Mouse (Mus musculus): ENCODE data around the gene Glg1. TPM values are rescaled to one million over a fixed set of nuclear protein-coding genes. Genes with fewer than 3 reads are reported as not detected.
"Not testable (repeated sequence)": the region's sequence is repeated elsewhere in the genome, so short reads cannot be mapped to it uniquely, and the experiment has no call there.

The Glg1 gene
- polyA plus RNA-seq, 1 experiment from 2014 or later: 30.7 TPM

DNA sequence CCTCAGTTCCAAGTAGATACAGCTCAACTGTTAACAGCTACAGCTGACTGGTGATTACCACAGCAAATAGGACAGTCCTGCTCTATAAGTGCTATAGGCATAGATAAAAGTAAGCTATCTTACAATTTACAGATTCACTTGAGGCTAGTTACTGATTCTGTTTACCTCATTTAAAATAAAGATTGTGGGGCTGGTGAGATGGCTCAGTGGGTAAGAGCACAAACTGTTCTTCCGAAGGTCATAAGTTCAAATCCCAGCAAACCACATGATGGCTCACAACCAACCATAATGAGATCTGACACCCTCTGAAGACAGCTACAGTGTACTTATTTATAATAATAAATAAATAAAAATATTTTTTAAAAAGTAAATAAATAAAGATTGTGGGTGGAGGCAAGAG is 12.2 kb downstream of the Glg1 start:
- WGBS (ENCODE audit: insufficient replicate concordance): 86% methylated on average over 1 of the region's 1 CpGs
- H3K9ac ChIP-seq; H3K27ac ChIP-seq; H3K4me2 ChIP-seq; H3K4me3 ChIP-seq; H3K9me3 ChIP-seq (replicated peaks); H3K36me3 ChIP-seq; ATAC-seq; H3K27me3 ChIP-seq (replicated peaks): not testable (repeated sequence)
- peaks cover 24% of the 10 kb centered on the region for H3K4me1 ChIP-seq

DNA sequence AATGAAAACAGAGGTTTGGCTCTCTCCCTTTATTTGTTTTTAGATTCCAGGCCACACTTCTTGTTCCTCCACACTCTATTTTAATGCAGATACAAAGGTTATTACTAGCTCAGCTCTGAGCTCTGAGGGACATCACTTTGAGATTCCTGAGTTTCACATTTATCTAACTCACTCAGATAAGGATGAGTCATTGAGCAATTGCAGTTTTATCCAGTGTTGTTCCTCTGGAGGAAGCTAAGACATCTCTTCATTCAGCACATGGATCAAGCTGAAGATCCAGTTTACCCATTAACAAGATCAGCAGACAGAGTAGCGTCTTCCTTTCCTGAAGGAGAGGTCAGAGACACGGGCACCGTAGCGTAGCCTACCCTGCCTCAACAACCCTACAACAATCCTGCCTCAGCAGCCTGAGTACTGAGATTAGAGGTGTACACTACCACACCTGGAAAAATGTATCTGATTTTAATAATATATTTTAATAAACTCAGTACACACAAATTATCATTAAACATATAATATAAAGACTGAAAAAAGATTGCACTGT is 12.7 kb downstream of the Glg1 start:
- no peak overlapping the region for H3K4me3 ChIP-seq
- H3K27me3 ChIP-seq (replicated peaks): no peaks in the 10 kb centered on the region
- 81% methylated on average over 4 of the region's 4 CpGs for WGBS (ENCODE audit: insufficient replicate concordance)
- no peak for ATAC-seq
- no peaks in the 10 kb centered on the region for H3K36me3 ChIP-seq
- H3K4me1 ChIP-seq: peaks cover 20% of the 10 kb centered on the region
- no peak overlapping the region for H3K9ac ChIP-seq
- H3K9me3 ChIP-seq (replicated peaks): no peaks in the 10 kb centered on the region
- no peak overlapping the region for H3K27ac ChIP-seq
- no peak overlapping the region for H3K4me2 ChIP-seq

DNA sequence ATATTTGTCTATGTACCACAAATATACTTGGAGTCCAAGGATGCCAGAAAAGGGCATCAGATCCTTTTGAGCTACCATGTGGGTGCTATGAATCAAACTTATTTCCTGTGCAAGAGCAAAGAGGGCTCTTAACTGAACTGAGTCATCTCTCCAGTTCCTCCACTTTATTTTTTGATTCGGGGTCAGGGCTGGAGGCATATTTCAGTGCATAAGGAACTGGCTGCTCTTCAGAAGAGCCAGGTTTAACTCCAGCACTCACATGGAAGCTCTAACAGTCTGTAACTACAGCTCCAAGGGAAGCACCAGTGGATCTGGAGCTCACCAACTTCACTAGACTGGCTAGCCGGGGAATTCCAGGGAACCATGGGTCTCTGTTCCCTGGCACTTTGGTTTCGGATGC is 21.7 kb downstream of the Glg1 start:
- H3K36me3 ChIP-seq: no peaks in the 10 kb centered on the region
- H3K9me3 ChIP-seq (replicated peaks): no peaks in the 10 kb centered on the region
- no peak overlapping the region for H3K4me3 ChIP-seq
- H3K27ac ChIP-seq: no peak overlapping the region
- H3K4me1 ChIP-seq: peaks cover 7% of the 10 kb centered on the region
- WGBS (ENCODE audit: insufficient replicate concordance): 76% methylated on average over 3 of the region's 3 CpGs
- no peak overlapping the region for H3K9ac ChIP-seq
- no peak for ATAC-seq
- H3K4me2 ChIP-seq: no peak overlapping the region
- H3K27me3 ChIP-seq (replicated peaks): no peaks in the 10 kb centered on the region

GRCm38 (mm10) chr8:111233730-111234129 is 25.3 kb downstream of the Glg1 start:
- WGBS (ENCODE audit: insufficient replicate concordance): 92% methylated on average over 2 of the region's 2 CpGs

GRCm38 (mm10) chr8:111224153-111224552 is 34.9 kb downstream of the Glg1 start:
- H3K36me3 ChIP-seq: no peaks in the 10 kb centered on the region
- WGBS (ENCODE audit: insufficient replicate concordance): 71% methylated on average over 5 of the region's 5 CpGs
- ATAC-seq: no peak
- H3K4me3 ChIP-seq: no peak overlapping the region
- H3K27me3 ChIP-seq (replicated peaks): no peaks in the 10 kb centered on the region
- no peaks in the 10 kb centered on the region for H3K4me1 ChIP-seq
- no peak overlapping the region for H3K4me2 ChIP-seq
- H3K27ac ChIP-seq: no peak overlapping the region
- H3K9ac ChIP-seq: no peak overlapping the region
- H3K9me3 ChIP-seq (replicated peaks): no peaks in the 10 kb centered on the region

More at GRCm38 (mm10) chr8:111233730-111234129, 25.3 kb downstream of the Glg1 start:
- no peak overlapping the region for H3K4me3 ChIP-seq
- no peak overlapping the region for H3K4me2 ChIP-seq
- H3K4me1 ChIP-seq: peaks cover 7% of the 10 kb centered on the region
- no peaks in the 10 kb centered on the region for H3K9me3 ChIP-seq (replicated peaks)
- H3K36me3 ChIP-seq: no peaks in the 10 kb centered on the region
- no peaks in the 10 kb centered on the region for H3K27me3 ChIP-seq (replicated peaks)
- no peak overlapping the region for H3K27ac ChIP-seq
- H3K9ac ChIP-seq: no peak overlapping the region
- no peak for ATAC-seq

DNA sequence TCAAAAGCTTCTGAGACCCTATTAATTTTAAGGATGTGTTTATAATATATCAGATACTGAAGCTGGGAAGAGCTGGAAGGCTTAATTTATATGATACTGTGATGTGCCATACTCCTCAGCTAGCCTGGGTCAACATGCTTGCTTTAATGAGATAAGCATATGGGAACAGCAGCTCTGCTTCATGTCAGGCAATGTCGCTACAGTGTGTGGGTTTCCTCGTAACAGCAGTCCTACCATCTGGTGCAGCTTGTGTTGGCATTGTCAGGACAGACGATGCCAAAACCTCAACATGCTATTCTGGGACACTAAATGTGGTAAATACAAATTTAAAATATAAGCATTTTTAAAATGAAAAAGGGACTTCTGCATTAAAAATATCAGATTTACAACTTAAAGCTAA is 40.9 kb downstream of the Glg1 start:
- Histone ChIP-seq H3K4me3 (no peak overlapping the region), H3K4me2 (no peak overlapping the region), H3K27ac (no peak overlapping the region), H3K4me1 (peaks cover 11% of the 10 kb centered on the region), H3K36me3 (no peaks in the 10 kb centered on the region), H3K9me3 (replicated peaks) (no peaks in the 10 kb centered on the region), H3K27me3 (replicated peaks) (no peaks in the 10 kb centered on the region), H3K9ac (no peak overlapping the region)
- 14% methylated on average over 3 of the region's 3 CpGs for WGBS (ENCODE audit: insufficient replicate concordance)
- ATAC-seq: peak; percentile 55; the same call in 1 of the 2 replicates

DNA sequence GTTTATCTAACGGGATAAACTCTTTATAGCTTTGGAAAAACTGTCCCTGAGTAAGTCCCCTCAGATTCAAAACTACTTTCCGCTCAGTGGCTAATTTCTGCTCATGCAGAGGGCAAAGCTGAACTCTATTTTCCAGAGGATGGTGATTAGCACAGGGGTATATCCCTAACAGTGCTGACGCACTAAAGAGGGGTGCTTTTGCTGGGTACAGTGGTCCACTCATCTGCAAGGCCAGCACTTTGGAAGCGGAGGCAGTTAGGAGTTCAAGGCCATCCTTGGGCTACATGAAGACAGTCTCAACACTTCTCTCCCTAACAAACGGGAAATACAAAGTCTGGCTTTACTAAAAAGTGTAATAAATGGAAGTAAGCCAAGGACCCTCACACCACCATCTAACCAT is 45.6 kb downstream of the Glg1 start:
- H3K9me3 ChIP-seq (replicated peaks): no peaks in the 10 kb centered on the region
- no peak overlapping the region for H3K4me3 ChIP-seq
- H3K9ac ChIP-seq: no peak overlapping the region
- no peaks in the 10 kb centered on the region for H3K36me3 ChIP-seq
- peak overlapping the region; percentile 22; the same call in 1 of the 2 replicates for H3K27ac ChIP-seq
- ATAC-seq: no peak
- H3K4me2 ChIP-seq: no peak overlapping the region
- H3K27me3 ChIP-seq (replicated peaks): no peaks in the 10 kb centered on the region
- peaks cover 26% of the 10 kb centered on the region for H3K4me1 ChIP-seq
- 79% methylated on average over 5 of the region's 5 CpGs for WGBS (ENCODE audit: insufficient replicate concordance)

- 78% methylated on average over 2 of the region's 2 CpGs for WGBS (ENCODE audit: insufficient replicate concordance)
Observed at GRCm38 (mm10) chr8:111211180-111211579, 47.8 kb downstream of the Glg1 start.

DNA sequence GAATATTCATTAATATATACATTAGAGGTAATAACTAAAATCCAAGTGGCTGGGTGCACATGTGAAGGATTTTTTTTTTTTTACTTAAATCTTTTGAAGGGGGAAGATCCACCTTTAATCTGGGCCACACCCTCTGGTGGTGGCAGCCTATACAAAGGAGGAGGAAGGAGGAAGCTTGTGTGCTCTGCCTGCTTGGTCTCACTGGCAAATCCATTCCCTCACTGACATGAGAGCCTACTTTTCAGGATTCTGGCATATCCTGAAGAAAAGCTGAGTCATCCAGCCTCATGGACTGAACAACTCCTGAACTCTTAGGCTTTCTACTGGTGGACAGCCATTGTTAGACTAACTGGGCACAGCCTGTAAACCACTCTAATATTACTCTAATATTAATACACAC is 49.1 kb downstream of the Glg1 start:
- Histone ChIP-seq H3K9me3 (replicated peaks) (no peaks in the 10 kb centered on the region), H3K27me3 (replicated peaks) (no peaks in the 10 kb centered on the region), H3K4me1 (peaks cover 23% of the 10 kb centered on the region), H3K36me3 (no peaks in the 10 kb centered on the region), H3K9ac (no peak overlapping the region), H3K4me3 (no peak overlapping the region), H3K4me2 (no peak overlapping the region), H3K27ac (no peak overlapping the region)
- no peak for ATAC-seq

More at GRCm38 (mm10) chr8:111211180-111211579, 47.8 kb downstream of the Glg1 start:
- no peaks in the 10 kb centered on the region for H3K36me3 ChIP-seq
- no peak overlapping the region for H3K27ac ChIP-seq
- no peak overlapping the region for H3K4me2 ChIP-seq
- H3K4me1 ChIP-seq: peaks cover 23% of the 10 kb centered on the region
- no peak for ATAC-seq
- no peak overlapping the region for H3K9ac ChIP-seq
- H3K9me3 ChIP-seq (replicated peaks): no peaks in the 10 kb centered on the region
- no peak overlapping the region for H3K4me3 ChIP-seq
- H3K27me3 ChIP-seq (replicated peaks): no peaks in the 10 kb centered on the region

- H3K27ac ChIP-seq: no peak overlapping the region
- H3K4me3 ChIP-seq: no peak overlapping the region
- no peaks in the 10 kb centered on the region for H3K27me3 ChIP-seq (replicated peaks)
- ATAC-seq: no peak
- 72% methylated on average over 6 of the region's 6 CpGs for WGBS (ENCODE audit: insufficient replicate concordance)
- H3K9me3 ChIP-seq (replicated peaks): no peaks in the 10 kb centered on the region
- H3K36me3 ChIP-seq: no peaks in the 10 kb centered on the region
- no peak overlapping the region for H3K4me2 ChIP-seq
- peaks cover 18% of the 10 kb centered on the region for H3K4me1 ChIP-seq
- H3K9ac ChIP-seq: no peak overlapping the region
Observed at GRCm38 (mm10) chr8:111206321-111206720, 52.7 kb downstream of the Glg1 start.

DNA sequence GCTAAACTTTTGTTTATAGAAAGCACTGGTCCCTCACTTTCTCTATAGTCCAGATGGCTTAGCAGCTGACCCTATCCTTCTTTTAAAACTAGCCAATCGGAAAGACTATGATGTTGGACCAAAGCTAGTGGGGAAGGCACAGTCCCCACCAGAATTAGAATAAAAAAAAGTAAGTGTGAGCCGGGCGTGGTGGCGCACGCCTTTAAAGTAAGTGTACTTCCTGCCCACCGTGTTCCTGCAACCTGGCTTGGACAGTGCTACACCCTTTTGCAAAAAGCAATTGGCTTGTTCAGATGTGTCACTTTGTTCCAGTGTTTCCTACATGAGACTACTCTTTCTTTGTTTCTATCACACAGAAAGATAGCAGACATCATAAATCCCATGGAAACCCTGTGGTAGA is 54.0 kb downstream of the Glg1 start:
- Histone ChIP-seq H3K36me3 (no peaks in the 10 kb centered on the region), H3K9ac (no peak overlapping the region), H3K27ac (no peak overlapping the region), H3K4me1 (peaks cover 8% of the 10 kb centered on the region), H3K4me2 (no peak overlapping the region), H3K27me3 (replicated peaks) (no peaks in the 10 kb centered on the region), H3K9me3 (replicated peaks) (no peaks in the 10 kb centered on the region), H3K4me3 (no peak overlapping the region)
- no peak for ATAC-seq
- WGBS (ENCODE audit: insufficient replicate concordance): 64% methylated on average over 6 of the region's 6 CpGs

DNA sequence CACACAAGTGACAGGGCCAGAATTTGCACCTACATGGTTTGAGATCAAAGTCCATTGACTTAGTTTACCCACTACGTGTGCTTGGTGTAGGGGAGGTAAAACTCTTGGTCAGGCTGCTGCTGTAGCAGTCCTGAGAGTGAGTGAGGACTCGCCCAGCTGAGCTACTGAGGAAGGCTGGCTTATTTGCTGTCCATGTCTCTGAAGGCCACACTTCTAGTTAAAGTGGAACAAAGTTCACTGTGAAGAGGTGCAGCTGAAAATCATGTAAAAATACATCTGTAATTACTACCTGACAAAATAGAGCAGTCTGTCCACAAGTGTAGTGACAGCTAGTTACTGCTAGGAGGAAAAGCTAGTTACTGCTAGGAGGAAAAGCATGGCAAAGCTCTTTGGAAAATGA is 55.7 kb downstream of the Glg1 start:
- Histone ChIP-seq H3K27ac (no peak overlapping the region), H3K9ac (no peak overlapping the region), H3K4me1 (peaks cover 7% of the 10 kb centered on the region; the same call in 1 of the 2 replicates), H3K9me3 (replicated peaks) (no peaks in the 10 kb centered on the region), H3K4me2 (no peak overlapping the region), H3K4me3 (no peak overlapping the region), H3K27me3 (replicated peaks) (no peaks in the 10 kb centered on the region), H3K36me3 (no peaks in the 10 kb centered on the region)
- 83% methylated on average over 2 of the region's 2 CpGs for WGBS (ENCODE audit: insufficient replicate concordance)
- no peak for ATAC-seq

- Histone ChIP-seq H3K4me1 (peaks cover under 1% of the 10 kb centered on the region; the same call in 1 of the 2 replicates), H3K4me2 (no peak overlapping the region), H3K9ac (no peak overlapping the region), H3K36me3 (peaks cover 47% of the 10 kb centered on the region), H3K27ac (no peak overlapping the region), H3K4me3 (no peak overlapping the region), H3K9me3 (replicated peaks) (no peaks in the 10 kb centered on the region), H3K27me3 (replicated peaks) (no peaks in the 10 kb centered on the region)
- WGBS (ENCODE audit: insufficient replicate concordance): 83% methylated on average over 3 of the region's 3 CpGs
- no peak for ATAC-seq
Observed at GRCm38 (mm10) chr8:111197966-111198365, 61.0 kb downstream of the Glg1 start.

Data from liver, embryonic 12.5 days (tissue).